Mouse (Mus musculus): ENCODE measurements around the gene Mnat1. TPM values are rescaled to one million over a fixed set of nuclear protein-coding genes. Genes with fewer than 3 reads are reported as not detected.
"Not testable (repeated sequence)": the region's sequence is repeated elsewhere in the genome, so short reads cannot be mapped to it uniquely, and the experiment has no call there.

Gene Mnat1
- polyA plus RNA-seq, 1 experiment from 2014 or later = 53.0 TPM

DNA sequence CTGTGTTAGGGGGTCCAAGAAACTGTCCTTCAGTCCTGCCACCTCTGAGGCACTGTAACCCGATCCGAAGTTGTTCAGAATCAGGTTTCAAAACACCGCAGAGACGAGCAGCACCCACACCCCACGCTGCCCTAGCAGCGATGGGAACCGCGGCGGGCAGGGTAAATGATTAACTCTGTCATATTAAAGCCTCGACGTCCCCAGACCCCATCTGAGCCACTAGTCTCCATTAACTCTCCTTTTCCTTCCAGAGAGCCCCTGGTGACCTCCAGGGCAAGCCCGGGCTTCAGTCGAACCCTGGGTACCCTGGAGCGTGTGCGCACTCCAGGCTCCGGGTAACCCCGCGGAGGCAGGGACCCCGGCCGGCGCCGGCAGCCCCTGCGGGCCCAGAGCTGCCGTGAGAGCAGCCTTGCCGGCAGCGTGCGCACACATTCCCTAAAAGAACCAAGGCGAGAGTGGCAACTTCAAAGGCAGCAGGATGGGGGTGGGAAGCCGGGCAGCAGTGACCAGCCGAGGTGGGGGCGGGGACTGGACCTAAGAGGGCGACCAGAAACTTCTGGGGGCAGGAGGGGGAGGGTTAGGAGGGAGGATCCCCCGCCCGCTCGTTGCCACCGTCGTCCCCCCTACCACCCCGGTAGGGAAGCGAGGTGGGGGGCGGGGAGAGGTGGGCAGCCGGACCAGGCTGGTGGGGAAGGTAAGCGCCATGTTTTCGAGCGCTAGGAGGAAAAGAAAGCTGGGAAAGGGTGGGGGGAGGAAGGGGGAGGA lies 11.8 kb upstream of the Mnat1 start:
- peak overlapping the region; percentile 94 for H3K9ac ChIP-seq (replicated peaks; ENCODE audit: low read length)
- peak; percentile 74 for DNase-seq (ENCODE audit: low spot score)
- H3K27me3 ChIP-seq (ENCODE audit: control insufficient read depth, insufficient read depth, low read length) = no peaks in the 10 kb centered on the region
- 0 out of 2 replicates have a peak, but pooled peaks cover 2% of the 10 kb centered on the region for H3K4me1 ChIP-seq (ENCODE audit: control insufficient read depth, insufficient read depth, low read length)
- H3K27ac ChIP-seq (replicated peaks; ENCODE audit: low read depth, low read length) = peak overlapping the region; percentile 97
- no peaks in the 10 kb centered on the region for H3K36me3 ChIP-seq (replicated peaks; ENCODE audit: control insufficient read depth, insufficient read depth, low read depth, low read length)
- peak; percentile 39; the same call in 1 of the 2 replicates for ATAC-seq (replicated peaks; ENCODE audit: insufficient number of reproducible peaks, low FRiP score, low TSS enrichment, low read depth)
- peak overlapping the region; percentile 92 for H3K4me3 ChIP-seq (ENCODE audit: low read depth, low read length)
- WGBS = under 1% methylated on average over 42 of the region's 44 CpGs
- H3K9me3 ChIP-seq (replicated peaks; ENCODE audit: control insufficient read depth, low read length) = no peaks in the 10 kb centered on the region
- peak overlapping the region; percentile 91 for H3K4me2 ChIP-seq (ENCODE audit: low read depth, low read length)

DNA sequence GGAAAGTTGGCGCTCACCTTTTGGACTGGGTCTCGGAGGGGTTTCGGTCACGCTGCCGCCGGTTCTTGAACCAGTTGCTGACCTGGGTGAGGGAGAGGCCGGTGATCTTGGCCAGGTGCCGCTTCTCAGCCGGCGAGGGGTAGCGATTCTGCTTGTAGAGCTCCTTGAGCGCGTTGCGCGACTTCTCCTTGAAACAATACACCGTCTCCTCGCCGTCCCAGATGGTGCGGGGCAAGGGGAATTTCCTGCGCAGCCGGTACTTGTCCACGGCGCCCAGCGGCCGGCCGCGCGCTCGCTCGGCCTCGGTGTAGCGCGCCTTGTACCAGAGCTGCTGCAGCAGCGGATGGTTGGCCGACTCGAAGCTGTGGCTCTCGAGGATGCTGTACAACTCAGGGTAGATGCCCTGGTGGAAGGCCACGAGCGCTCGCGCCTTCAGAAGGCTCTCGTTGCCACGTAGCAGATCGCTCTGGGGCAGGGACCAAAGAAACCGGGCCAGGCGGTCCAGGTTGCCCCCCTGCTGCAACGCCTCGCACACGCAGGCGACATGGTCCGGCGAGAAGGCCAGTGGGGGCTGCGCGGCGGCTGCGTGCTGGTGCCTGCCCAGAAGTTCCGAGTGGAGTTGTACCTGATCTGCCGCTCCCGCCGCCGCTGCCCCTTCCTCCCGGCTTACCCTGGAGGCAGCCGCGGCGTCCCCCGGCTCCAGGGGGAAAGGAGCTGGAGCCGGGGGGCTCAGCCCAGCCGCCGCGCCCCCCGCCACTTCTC lies 11.0 kb upstream of the Mnat1 start:
- WGBS = 0% methylated on average over 64 of the region's 71 CpGs
- Histone ChIP-seq H3K4me1 (ENCODE audit: control insufficient read depth, insufficient read depth, low read length) (0 out of 2 replicates have a peak, but pooled peaks cover 2% of the 10 kb centered on the region), H3K9ac (replicated peaks; ENCODE audit: low read length) (peak overlapping the region; percentile 94), H3K4me3 (ENCODE audit: low read depth, low read length) (peak overlapping the region; percentile 92), H3K36me3 (replicated peaks; ENCODE audit: control insufficient read depth, insufficient read depth, low read depth, low read length) (no peaks in the 10 kb centered on the region), H3K27me3 (ENCODE audit: control insufficient read depth, insufficient read depth, low read length) (no peaks in the 10 kb centered on the region), H3K4me2 (ENCODE audit: low read depth, low read length) (peak overlapping the region; percentile 91), H3K27ac (replicated peaks; ENCODE audit: low read depth, low read length) (peak overlapping the region; percentile 97), H3K9me3 (replicated peaks; ENCODE audit: control insufficient read depth, low read length) (no peaks in the 10 kb centered on the region)
- DNase-seq (ENCODE audit: low spot score) = peak; percentile 61
- peak; percentile 8; the same call in 1 of the 2 replicates for ATAC-seq (replicated peaks; ENCODE audit: insufficient number of reproducible peaks, low FRiP score, low TSS enrichment, low read depth)

DNA sequence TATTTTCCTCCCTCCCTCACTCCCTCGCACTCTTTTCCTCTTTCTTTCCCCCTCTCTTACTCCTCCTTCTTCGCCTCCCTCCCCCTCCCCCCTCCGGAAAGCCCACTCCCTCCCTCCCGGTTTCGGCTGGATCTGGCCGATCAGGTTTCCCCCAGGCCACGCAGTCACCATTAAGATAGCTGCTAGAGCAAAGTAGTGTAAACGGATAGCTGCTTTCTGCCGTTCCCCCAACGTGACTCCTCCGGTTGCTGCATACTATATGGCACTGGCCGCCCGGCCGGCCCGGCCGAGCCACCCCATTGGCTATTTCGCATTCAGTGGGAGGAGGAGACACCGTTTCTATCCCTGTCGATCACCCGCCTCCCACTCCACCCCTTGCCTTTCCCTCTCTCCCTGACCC lies 10.3 kb upstream of the Mnat1 start, which contains the start of gene Six4:
TSS of gene Six4 (minus strand) at position 261 of the 400 bp plus-strand sequence.
- H3K4me3 ChIP-seq (ENCODE audit: low read depth, low read length) = peak within 1 kb of the TSS; percentile 92
- no peaks in the 10 kb centered on the region for H3K27me3 ChIP-seq (ENCODE audit: control insufficient read depth, insufficient read depth, low read length)
- ATAC-seq (replicated peaks; ENCODE audit: insufficient number of reproducible peaks, low FRiP score, low TSS enrichment, low read depth) (peak; percentile 91), DNase-seq (ENCODE audit: low spot score) (peak; percentile 94)
- no peaks in the 10 kb centered on the region for H3K36me3 ChIP-seq (replicated peaks; ENCODE audit: control insufficient read depth, insufficient read depth, low read depth, low read length)
- H3K9ac ChIP-seq (replicated peaks; ENCODE audit: low read length) = peak within 1 kb of the TSS; percentile 94
- H3K4me2 ChIP-seq (ENCODE audit: low read depth, low read length) = peak within 1 kb of the TSS; percentile 91
- H3K9me3 ChIP-seq (replicated peaks; ENCODE audit: control insufficient read depth, low read length) = no peaks in the 10 kb centered on the region
- WGBS = 1% methylated on average over 20 of the region's 20 CpGs
- peak within 1 kb of the TSS; percentile 97 for H3K27ac ChIP-seq (replicated peaks; ENCODE audit: low read depth, low read length)
- 0 out of 2 replicates have a peak, but pooled peaks cover 2% of the 10 kb centered on the region for H3K4me1 ChIP-seq (ENCODE audit: control insufficient read depth, insufficient read depth, low read length)

DNA sequence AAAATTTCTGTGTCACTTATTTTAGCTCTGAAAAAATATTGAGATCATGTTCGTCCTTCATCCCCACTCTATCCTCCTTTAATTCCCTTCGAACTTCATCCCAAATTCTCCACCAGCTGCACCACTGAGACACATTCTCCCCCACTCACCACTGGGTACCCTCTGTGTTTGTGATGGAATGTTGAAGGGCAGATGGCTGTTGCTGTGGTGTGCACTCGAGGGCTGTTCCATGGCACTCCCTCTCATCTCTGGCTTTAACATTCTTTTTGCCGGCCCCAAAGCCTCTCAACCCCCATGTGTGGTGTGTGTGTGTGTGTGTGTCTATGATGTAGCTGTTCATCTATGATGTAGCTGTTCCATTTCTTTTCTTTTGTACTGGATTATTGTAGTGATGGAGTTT lies 1.7 kb downstream of the Mnat1 start:
- no peak overlapping the region for H3K27ac ChIP-seq (replicated peaks; ENCODE audit: low read depth, low read length)
- no peaks in the 10 kb centered on the region for H3K9me3 ChIP-seq (replicated peaks; ENCODE audit: control insufficient read depth, low read length)
- no peak overlapping the region for H3K9ac ChIP-seq (replicated peaks; ENCODE audit: low read length)
- no peak for ATAC-seq (replicated peaks; ENCODE audit: insufficient number of reproducible peaks, low FRiP score, low TSS enrichment, low read depth)
- DNase-seq (ENCODE audit: low spot score) = no peak
- no peak overlapping the region for H3K4me3 ChIP-seq (ENCODE audit: low read depth, low read length)
- no peaks in the 10 kb centered on the region for H3K36me3 ChIP-seq (replicated peaks; ENCODE audit: control insufficient read depth, insufficient read depth, low read depth, low read length)
- no peaks in the 10 kb centered on the region for H3K27me3 ChIP-seq (ENCODE audit: control insufficient read depth, insufficient read depth, low read length)
- H3K4me2 ChIP-seq (ENCODE audit: low read depth, low read length) = no peak overlapping the region
- no peaks in the 10 kb centered on the region for H3K4me1 ChIP-seq (ENCODE audit: control insufficient read depth, insufficient read depth, low read length)
- WGBS = 78% methylated on average over 4 of the region's 4 CpGs

DNA sequence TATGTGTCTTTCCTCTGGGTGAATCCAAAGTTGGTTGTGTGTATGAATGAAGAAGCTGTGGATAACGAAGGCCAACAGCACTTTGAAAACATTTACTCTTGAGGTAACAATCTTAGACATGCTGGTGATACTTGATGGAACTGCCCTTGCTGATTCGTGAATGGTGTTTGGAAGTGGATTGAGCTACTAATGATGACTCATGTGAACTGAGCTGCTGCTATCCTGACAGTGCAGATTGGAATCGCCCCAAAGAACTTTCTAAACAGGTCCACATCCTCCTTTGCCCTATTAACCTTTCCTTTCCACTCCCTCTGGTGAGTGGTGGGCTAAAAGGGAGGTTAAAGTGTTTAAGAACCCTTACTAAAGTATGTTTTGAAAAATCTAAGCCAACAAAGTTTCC lies 17.2 kb downstream of the Mnat1 start:
- 85% methylated on average over 3 of the region's 3 CpGs for WGBS
- Histone ChIP-seq H3K4me1 (ENCODE audit: control insufficient read depth, insufficient read depth, low read length) (no peaks in the 10 kb centered on the region), H3K27me3 (ENCODE audit: control insufficient read depth, insufficient read depth, low read length) (no peaks in the 10 kb centered on the region), H3K4me3 (ENCODE audit: low read depth, low read length) (no peak overlapping the region), H3K9me3 (replicated peaks; ENCODE audit: control insufficient read depth, low read length) (no peaks in the 10 kb centered on the region), H3K27ac (replicated peaks; ENCODE audit: low read depth, low read length) (no peak overlapping the region), H3K4me2 (ENCODE audit: low read depth, low read length) (no peak overlapping the region), H3K36me3 (replicated peaks; ENCODE audit: control insufficient read depth, insufficient read depth, low read depth, low read length) (no peaks in the 10 kb centered on the region), H3K9ac (replicated peaks; ENCODE audit: low read length) (no peak overlapping the region)
- ATAC-seq (replicated peaks; ENCODE audit: insufficient number of reproducible peaks, low FRiP score, low TSS enrichment, low read depth) (no peak), DNase-seq (ENCODE audit: low spot score) (no peak)

DNA sequence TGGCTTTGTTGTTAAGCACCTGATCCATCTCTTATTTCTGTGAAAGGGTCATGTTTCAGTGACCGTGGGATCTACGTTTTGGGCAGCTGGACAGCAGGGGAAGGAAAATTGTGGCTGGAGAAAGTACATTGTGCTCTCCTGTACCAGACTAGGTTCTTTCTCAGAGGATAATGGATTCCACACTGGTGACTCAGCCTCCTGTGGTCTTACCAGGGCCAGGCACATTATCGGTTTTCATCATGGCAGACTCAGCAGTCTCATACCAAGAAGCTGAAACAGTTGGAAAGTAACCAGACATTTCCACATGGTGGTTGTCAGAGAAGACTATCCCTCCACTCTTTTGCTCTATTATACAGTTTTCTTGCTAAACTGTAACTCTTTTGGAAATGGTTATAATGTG lies 23.7 kb downstream of the Mnat1 start:
- ATAC-seq (replicated peaks; ENCODE audit: insufficient number of reproducible peaks, low FRiP score, low TSS enrichment, low read depth) = no peak
- no peaks in the 10 kb centered on the region for H3K9me3 ChIP-seq (replicated peaks; ENCODE audit: control insufficient read depth, low read length)
- no peak overlapping the region for H3K4me2 ChIP-seq (ENCODE audit: low read depth, low read length)
- no peak overlapping the region for H3K4me3 ChIP-seq (ENCODE audit: low read depth, low read length)
- peak; percentile 25 for DNase-seq (ENCODE audit: low spot score)
- no peak overlapping the region for H3K27ac ChIP-seq (replicated peaks; ENCODE audit: low read depth, low read length)
- WGBS = 38% methylated on average over 3 of the region's 3 CpGs
- no peaks in the 10 kb centered on the region for H3K4me1 ChIP-seq (ENCODE audit: control insufficient read depth, insufficient read depth, low read length)
- no peaks in the 10 kb centered on the region for H3K36me3 ChIP-seq (replicated peaks; ENCODE audit: control insufficient read depth, insufficient read depth, low read depth, low read length)
- no peak overlapping the region for H3K9ac ChIP-seq (replicated peaks; ENCODE audit: low read length)
- H3K27me3 ChIP-seq (ENCODE audit: control insufficient read depth, insufficient read depth, low read length) = no peaks in the 10 kb centered on the region

DNA sequence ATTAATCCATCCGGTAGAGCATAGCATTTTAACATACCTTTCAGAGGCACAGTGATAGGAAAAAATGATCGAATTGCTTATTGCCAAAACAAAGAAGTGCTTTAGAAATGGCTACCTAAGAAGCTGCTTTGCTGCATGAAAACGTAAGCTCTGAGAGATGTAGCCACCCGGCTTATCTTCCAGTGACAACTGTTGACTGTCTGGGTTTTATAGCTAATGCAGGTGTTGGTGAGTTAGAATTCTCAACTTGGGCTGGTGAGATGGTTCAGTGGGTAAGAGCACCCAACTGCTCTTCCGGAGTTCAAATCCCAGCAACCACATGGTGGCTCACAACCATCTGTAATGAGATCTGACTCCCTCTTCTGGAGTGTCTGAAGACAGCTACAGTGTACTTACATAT lies 27.5 kb downstream of the Mnat1 start:
- H3K9me3 ChIP-seq (replicated peaks; ENCODE audit: control insufficient read depth, low read length); ATAC-seq (replicated peaks; ENCODE audit: insufficient number of reproducible peaks, low FRiP score, low TSS enrichment, low read depth): not testable (repeated sequence)
- WGBS = 85% methylated on average over 5 of the region's 5 CpGs

DNA sequence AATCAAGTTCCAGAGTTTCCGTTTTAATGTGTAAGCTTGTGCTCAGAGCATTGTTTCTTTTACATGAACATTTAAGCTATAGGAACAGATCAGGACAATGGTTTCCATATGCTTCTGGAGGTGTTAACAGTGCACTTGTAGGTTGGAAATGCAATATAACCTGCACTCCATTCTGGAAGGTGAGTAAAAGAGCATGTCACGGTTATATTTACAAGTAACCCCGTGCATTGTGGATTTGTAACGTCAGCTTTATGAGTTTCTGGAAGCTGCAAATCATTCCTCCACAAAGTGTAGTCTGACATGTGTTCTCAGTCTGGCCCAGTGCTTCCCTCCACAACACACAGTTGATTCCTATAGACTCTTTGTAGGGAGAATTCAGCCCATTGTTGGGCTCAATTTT lies 30.6 kb downstream of the Mnat1 start:
- Histone ChIP-seq H3K4me3 (ENCODE audit: low read depth, low read length) (no peak overlapping the region), H3K9ac (replicated peaks; ENCODE audit: low read length) (no peak overlapping the region), H3K27me3 (ENCODE audit: control insufficient read depth, insufficient read depth, low read length) (no peaks in the 10 kb centered on the region), H3K9me3 (replicated peaks; ENCODE audit: control insufficient read depth, low read length) (no peaks in the 10 kb centered on the region), H3K36me3 (replicated peaks; ENCODE audit: control insufficient read depth, insufficient read depth, low read depth, low read length) (no peaks in the 10 kb centered on the region), H3K4me1 (ENCODE audit: control insufficient read depth, insufficient read depth, low read length) (no peaks in the 10 kb centered on the region), H3K4me2 (ENCODE audit: low read depth, low read length) (no peak overlapping the region), H3K27ac (replicated peaks; ENCODE audit: low read depth, low read length) (no peak overlapping the region)
- DNase-seq (ENCODE audit: low spot score) (no peak), ATAC-seq (replicated peaks; ENCODE audit: insufficient number of reproducible peaks, low FRiP score, low TSS enrichment, low read depth) (no peak)
- 88% methylated on average over 4 of the region's 4 CpGs for WGBS

More for the DNA sequence above, 27.5 kb downstream of the Mnat1 start:
- H3K27ac ChIP-seq (replicated peaks; ENCODE audit: low read depth, low read length); H3K4me3 ChIP-seq (ENCODE audit: low read depth, low read length); H3K4me2 ChIP-seq (ENCODE audit: low read depth, low read length); H3K27me3 ChIP-seq (ENCODE audit: control insufficient read depth, insufficient read depth, low read length); DNase-seq (ENCODE audit: low spot score); H3K4me1 ChIP-seq (ENCODE audit: control insufficient read depth, insufficient read depth, low read length); H3K36me3 ChIP-seq (replicated peaks; ENCODE audit: control insufficient read depth, insufficient read depth, low read depth, low read length); H3K9ac ChIP-seq (replicated peaks; ENCODE audit: low read length): not testable (repeated sequence)
